Mouse (Mus musculus) mature B cell (primary cell): Measurements from ENCODE around the gene Cux1.

ENCODE experiments used
- in situ Hi-C: fragments of 300-500 bp; cut with MboI; formaldehyde crosslinking; loops from 2 replicates; pipeline ENCODE4 v1.14.3; 2019

The Cux1 gene

GRCm38 (mm10) chr5:136199526-136199925 is 367.8 kb downstream of the Cux1 start:
- in situ Hi-C loops = loop anchor here (5.0 kb wide), 1 partner anchor 53 kb away; no protein-coding TSS in a partner anchor

- in situ Hi-C loops = loop anchor here (5.0 kb wide), 1 partner anchor 54 kb away; no protein-coding TSS in a partner anchor
These were observed 368.6 kb downstream of the Cux1 start, which contains the start of gene Prkrip1 for GRCm38 (mm10) chr5:136198474-136199391. TSS of gene Prkrip1 (minus strand) at chr5:136198963.
